Mouse (Mus musculus) cortical plate, adult 2 months (tissue): ENCODE results near the gene Tnik.

Source experiments
- CTCF ChIP-seq: fragments of 200-500 bp; IDR thresholded peaks from 2 replicates; pipeline ENCODE4 v1.5.1; 2011; ENCODE audit warnings: mild to moderate bottlenecking, control low read depth, low read length; ENCODE audit not compliant: insufficient read depth; ENCODE audit errors: extremely low read depth
- POLR2A ChIP-seq: fragments of 200-500 bp; IDR thresholded peaks from 2 replicates; pipeline ENCODE4 v1.6.1; 2011; ENCODE audit warnings: mild to moderate bottlenecking, low read length, control low read depth; ENCODE audit not compliant: insufficient read depth; ENCODE audit errors: extremely low read depth

GRCm38 (mm10) chr3:28591345-28591744, 328.3 kb downstream of the Tnik start:
- TF ChIP-seq CTCF (no peak), POLR2A (no peak)
